Mouse (Mus musculus): ENCODE data around the gene Psip1.

Gene Psip1

GRCm38 (mm10) chr4:83417160-83417819 lies 69.0 kb downstream of the Psip1 start, which contains the start of gene Snapc3:
Gene Snapc3 (plus strand): TSS chr4:83417724.
- DNase-seq (ENCODE audit: low read depth) = peak; percentile 94

- DNase-seq (ENCODE audit: low read depth) = no peak
Observed at GRCm38 (mm10) chr4:83414241-83414824, 71.9 kb downstream of the Psip1 start.

- no peak for DNase-seq (ENCODE audit: low read depth)
Observed at GRCm38 (mm10) chr4:83412060-83412459, 74.2 kb downstream of the Psip1 start.

- peak; percentile 39 for DNase-seq (ENCODE audit: low read depth)
Observed at GRCm38 (mm10) chr4:83409867-83410505, 76.3 kb downstream of the Psip1 start.

GRCm38 (mm10) chr4:83407688-83408087 lies 78.6 kb downstream of the Psip1 start:
- no peak for DNase-seq (ENCODE audit: low read depth)
